Mouse (Mus musculus) liver, embryonic 16.5 days (tissue): Measurements from ENCODE around the gene Fnip2. TPM values are rescaled to one million over a fixed set of nuclear protein-coding genes. Genes with fewer than 3 reads are reported as not detected.
A peak's percentile ranks its signal among the peaks of the same experiment; 100 is the strongest.

Experiments used
- ATAC-seq: fragments of 200-750 bp; cut with Nextera tagmentation; 2 replicates; pipeline ENCODE4 v1.8.0; 2017; ENCODE audit warnings: low read depth, mild to moderate bottlenecking, moderate number of reproducible peaks, moderate library complexity
- H3K27ac ChIP-seq: fragments of 300-500 bp; sonication (generic); 2 replicates; pipeline ENCODE4 v1.5.1; 2014; ENCODE audit warnings: mild to moderate bottlenecking, low read length
- H3K27me3 ChIP-seq: fragments of 300-500 bp; sonication (generic); 2 replicates; pipeline ENCODE4 v1.6.1; 2014; ENCODE audit warnings: low read depth, low read length, mixed read lengths; ENCODE audit not compliant: control insufficient read depth, insufficient read depth
- H3K36me3 ChIP-seq: fragments of 300-500 bp; sonication (generic); 2 replicates; pipeline ENCODE4 v1.6.1; 2014; ENCODE audit warnings: mild to moderate bottlenecking; ENCODE audit not compliant: control insufficient read depth, insufficient read depth
- H3K4me1 ChIP-seq: fragments of 300-500 bp; sonication (generic); 2 replicates; pipeline ENCODE4 v1.6.1; 2014; ENCODE audit warnings: low read depth, low read length, mixed read lengths; ENCODE audit not compliant: control insufficient read depth
- H3K4me2 ChIP-seq: fragments of 300-500 bp; sonication (generic); 2 replicates; pipeline ENCODE4 v1.6.1; 2014; ENCODE audit warnings: low read depth, low read length, mixed read lengths
- H3K4me3 ChIP-seq: fragments of 300-500 bp; sonication (generic); 2 replicates; pipeline ENCODE4 v1.5.1; 2014; ENCODE audit warnings: low read depth, mild to moderate bottlenecking, low read length
- H3K9ac ChIP-seq: fragments of 300-500 bp; sonication (generic); 2 replicates; pipeline ENCODE4 v1.6.1; 2014; ENCODE audit warnings: low read depth, low read length
- H3K9me3 ChIP-seq: fragments of 300-500 bp; sonication (generic); replicated peaks from 2 replicates; pipeline ENCODE4 v1.6.1; 2016; ENCODE audit warnings: low read length; ENCODE audit not compliant: control insufficient read depth
- WGBS: fragments of 180-500 bp; shearing (Covaris S2); extraction: QIAGEN DNeasy Blood & Tissue Kit; methylation state at CpG from one replicate; pipeline ENCODE4 v1.1.7; 2014; ENCODE audit not compliant: insufficient replicate concordance; 5-methylcytosine and 5-hydroxymethylcytosine counted together
- polyA plus RNA-seq: library from polyadenylated mRNA; unstranded; fragments of >200 nt; fragmentation: Nextera tagmentation; extraction: Ambion mirVana; gene quantifications from 2 replicates; pipeline ENCODE4 v1.2.1, GENCODE M21; 2015

Fnip2 gene
- polyA plus RNA-seq, 1 experiment from 2014 or later: 3.5 TPM

DNA sequence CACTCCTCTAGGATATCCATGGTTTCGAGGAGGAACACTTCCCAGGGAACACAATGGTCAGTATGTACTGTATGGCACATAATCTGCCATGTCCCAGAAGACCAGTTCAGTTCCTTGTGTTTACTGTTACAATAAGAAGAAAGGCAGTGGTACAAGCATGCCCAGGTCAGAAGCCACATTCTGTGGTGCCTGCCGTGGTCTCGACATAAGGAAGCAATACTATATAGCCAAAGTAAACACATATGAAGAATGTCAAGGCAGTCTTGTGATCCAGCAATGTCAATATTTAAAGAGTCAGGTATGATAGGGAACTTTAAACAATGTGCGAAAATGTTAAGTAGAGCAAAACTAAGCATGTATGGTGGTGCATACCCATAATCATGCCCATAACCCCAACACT is 44.2 kb downstream of the Fnip2 start:
- Histone ChIP-seq H3K27ac (no peak overlapping the region), H3K27me3 (no peaks in the 10 kb centered on the region), H3K4me3 (no peak overlapping the region), H3K9me3 (no peaks in the 10 kb centered on the region), H3K36me3 (no peaks in the 10 kb centered on the region), H3K9ac (no peak overlapping the region), H3K4me2 (no peak overlapping the region), H3K4me1 (peaks cover 24% of the 10 kb centered on the region)
- no peak for ATAC-seq
- WGBS: 73% methylated on average over 4 of the region's 4 CpGs

DNA sequence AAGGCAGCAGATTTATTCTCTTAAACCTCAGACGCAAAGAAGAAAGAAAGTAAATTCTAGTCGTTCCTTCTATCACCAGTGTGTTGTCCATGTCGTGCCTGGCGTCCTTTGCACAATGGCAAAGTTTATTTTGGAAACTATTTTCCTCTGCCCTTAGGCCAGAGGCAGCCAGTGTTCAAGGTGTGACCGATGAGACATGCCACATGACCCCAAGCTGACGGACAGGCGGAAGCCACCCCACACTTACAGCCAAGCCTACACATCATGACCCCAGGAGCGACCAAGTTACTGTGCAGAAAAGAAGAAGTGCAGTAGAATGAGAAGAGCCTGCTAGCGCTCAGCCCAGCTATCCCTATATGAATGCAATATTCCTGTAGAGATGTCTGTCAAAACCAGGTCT is 47.7 kb downstream of the Fnip2 start:
- peaks cover 5% of the 10 kb centered on the region; the same call in 1 of the 2 replicates for H3K36me3 ChIP-seq

DNA sequence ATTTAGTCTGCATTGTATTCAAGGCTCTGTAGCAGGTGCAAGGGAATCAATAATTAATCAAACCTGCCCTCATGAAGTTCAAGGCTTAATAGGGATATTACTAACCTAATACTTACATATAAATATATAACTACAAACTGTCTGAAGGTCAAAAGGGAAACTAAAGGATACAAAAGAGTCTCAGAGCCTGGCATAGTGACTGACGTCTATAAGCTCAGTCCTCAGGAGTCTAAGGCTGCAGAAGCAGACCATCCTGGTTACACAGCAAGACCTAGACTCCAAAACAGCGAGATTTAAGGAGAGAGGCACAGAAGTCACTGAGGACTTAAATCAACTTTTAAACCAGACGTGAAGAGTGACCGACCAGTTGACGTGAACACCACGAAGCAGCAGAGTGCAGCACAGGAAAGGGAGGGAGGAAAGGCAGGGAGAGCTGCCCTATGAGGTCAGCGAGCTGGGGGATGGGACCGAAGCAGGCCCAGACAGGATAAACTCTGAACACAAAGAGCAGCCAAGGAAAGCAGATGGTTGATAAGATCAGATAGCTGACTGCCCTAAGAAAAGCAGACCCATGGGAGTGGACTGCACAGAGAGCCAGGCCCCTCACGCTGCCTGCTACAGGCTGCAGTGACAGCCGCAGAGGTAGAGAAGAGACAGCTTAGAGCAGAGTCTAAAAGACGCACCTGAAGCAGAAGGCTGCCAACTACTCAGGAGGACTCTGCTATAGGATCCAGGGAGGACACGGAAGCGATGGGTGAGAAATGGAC is 48.7 kb downstream of the Fnip2 start:
- Histone ChIP-seq H3K9ac (no peak overlapping the region), H3K4me2 (0 out of 2 replicates have a peak overlapping the region, but pooled peaks have one; percentile 8)
- WGBS: 27% methylated on average over 13 of the region's 13 CpGs

More for the DNA sequence above, 47.7 kb downstream of the Fnip2 start:
- Histone ChIP-seq H3K9ac (no peak overlapping the region), H3K27me3 (no peaks in the 10 kb centered on the region), H3K4me1 (peaks cover 15% of the 10 kb centered on the region), H3K4me2 (no peak overlapping the region), H3K9me3 (no peaks in the 10 kb centered on the region), H3K4me3 (no peak overlapping the region), H3K27ac (no peak overlapping the region)
- WGBS: 48% methylated on average over 9 of the region's 9 CpGs
- no peak for ATAC-seq

DNA sequence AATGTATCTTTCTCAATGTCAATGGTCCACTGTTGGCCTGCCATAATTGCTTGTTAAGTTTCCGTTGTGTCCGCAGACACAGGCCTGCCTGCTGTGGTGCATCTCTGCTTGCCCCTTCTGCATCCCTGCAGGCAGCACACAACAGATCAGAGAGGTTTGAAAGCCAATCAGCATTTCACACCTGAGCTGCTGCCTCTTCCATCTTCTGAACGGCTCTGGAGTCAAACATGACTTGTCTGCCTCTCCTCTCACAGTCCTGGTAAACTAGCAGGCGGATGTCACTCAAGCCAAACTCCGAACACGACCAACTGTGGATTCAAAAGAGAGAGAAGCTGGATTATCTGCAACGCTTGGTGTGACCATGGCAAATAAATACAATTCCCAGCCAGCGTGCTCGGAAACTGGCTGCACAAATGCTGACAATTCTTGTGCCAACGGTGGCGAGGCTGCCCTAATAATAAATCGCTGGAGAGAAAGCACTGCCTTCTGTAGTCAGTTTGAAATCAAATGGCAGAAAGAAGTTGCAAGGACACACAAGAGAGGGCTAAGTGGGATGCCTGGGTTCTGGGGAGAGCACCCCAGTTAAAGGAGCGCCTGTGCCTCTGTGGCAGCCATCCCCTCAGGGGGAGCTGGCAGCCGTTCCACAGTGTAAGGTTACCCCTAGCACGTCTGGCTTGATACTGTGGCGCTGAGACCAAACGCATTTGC is 49.6 kb downstream of the Fnip2 start:
- no peak overlapping the region for H3K4me3 ChIP-seq
- H3K4me2 ChIP-seq: no peak overlapping the region
- ATAC-seq: no peak
- H3K9me3 ChIP-seq: no peaks in the 10 kb centered on the region
- H3K9ac ChIP-seq: no peak overlapping the region
- peaks cover 6% of the 10 kb centered on the region; the same call in 1 of the 2 replicates for H3K36me3 ChIP-seq
- WGBS: 84% methylated on average over 17 of the region's 17 CpGs
- H3K27ac ChIP-seq: no peak overlapping the region
- no peaks in the 10 kb centered on the region for H3K27me3 ChIP-seq
- H3K4me1 ChIP-seq: peaks cover 15% of the 10 kb centered on the region

More for the DNA sequence above, 48.7 kb downstream of the Fnip2 start:
- Histone ChIP-seq H3K4me3 (no peak overlapping the region), H3K27me3 (no peaks in the 10 kb centered on the region), H3K27ac (no peak overlapping the region), H3K9me3 (no peaks in the 10 kb centered on the region), H3K4me1 (peaks cover 15% of the 10 kb centered on the region), H3K36me3 (peaks cover 6% of the 10 kb centered on the region; the same call in 1 of the 2 replicates)
- ATAC-seq: peak; percentile 52

DNA sequence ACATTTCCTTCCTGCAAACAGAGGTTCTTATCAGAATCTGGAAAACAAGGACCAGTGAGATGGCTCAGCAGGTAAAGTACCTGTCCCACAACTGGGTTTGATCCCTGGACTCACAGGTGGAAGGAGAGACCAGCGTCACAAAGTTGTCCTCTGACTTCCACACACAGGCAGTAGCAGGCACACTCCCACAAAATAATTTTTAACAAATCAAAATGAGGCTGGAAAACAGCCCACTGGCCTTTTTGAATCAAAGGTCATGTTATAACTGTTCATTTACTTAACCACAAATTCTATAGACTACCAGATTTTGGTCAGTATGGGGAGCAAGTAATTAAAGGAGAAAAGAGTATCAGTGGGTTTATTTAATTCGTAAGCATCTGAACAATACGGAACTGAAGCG is 50.6 kb downstream of the Fnip2 start:
- ATAC-seq: no peak
- H3K4me2 ChIP-seq: no peak overlapping the region
- H3K4me1 ChIP-seq: peaks cover 15% of the 10 kb centered on the region
- WGBS: 84% methylated on average over 4 of the region's 4 CpGs
- peaks cover 9% of the 10 kb centered on the region for H3K36me3 ChIP-seq
- no peaks in the 10 kb centered on the region for H3K27me3 ChIP-seq
- H3K27ac ChIP-seq: no peak overlapping the region
- H3K9ac ChIP-seq: no peak overlapping the region
- no peak overlapping the region for H3K4me3 ChIP-seq
- no peaks in the 10 kb centered on the region for H3K9me3 ChIP-seq

DNA sequence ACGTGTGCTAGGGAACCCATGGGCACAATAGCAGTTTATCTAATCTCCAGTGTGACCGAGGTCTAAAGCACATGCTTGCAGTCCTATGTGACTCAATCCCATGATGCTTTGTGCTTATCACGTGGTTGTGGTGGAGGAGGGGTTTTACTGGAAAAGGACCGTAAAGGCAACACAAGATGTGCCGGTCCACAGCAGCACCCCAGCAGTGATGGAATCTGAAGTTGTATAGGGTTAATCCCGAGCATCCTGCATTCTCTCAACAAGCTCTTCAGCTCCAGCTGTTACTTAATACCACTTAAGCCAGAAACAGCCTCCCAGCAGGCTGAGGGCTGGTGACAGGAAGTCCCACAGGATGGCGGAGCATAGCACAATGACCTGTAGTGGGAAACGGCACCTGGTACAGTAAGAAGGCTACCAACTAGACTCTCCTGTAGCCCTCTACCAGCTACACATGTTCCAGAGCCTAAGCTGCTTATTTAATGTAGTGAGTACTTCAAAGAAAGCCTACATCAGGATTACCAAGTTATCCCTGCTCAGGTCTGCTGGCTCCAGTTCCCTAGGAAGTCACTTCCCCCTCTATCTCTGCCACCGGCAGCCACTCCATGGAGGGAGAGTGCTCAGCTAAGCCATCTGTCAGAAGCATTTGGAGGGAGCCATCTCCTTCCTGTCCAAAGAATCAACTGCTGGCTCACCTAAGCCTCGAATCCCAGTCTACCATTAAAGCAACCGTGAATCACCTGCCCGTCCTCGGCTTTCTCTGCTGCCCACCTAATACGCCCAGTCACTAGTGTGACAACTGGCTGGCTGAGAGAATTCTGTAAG is 51.3 kb downstream of the Fnip2 start:
- Histone ChIP-seq H3K4me3 (no peak overlapping the region), H3K9ac (no peak overlapping the region), H3K4me2 (no peak overlapping the region), H3K9me3 (no peaks in the 10 kb centered on the region), H3K4me1 (peaks cover 15% of the 10 kb centered on the region), H3K27ac (no peak overlapping the region), H3K27me3 (no peaks in the 10 kb centered on the region), H3K36me3 (peaks cover 9% of the 10 kb centered on the region)
- peak; percentile 31 for ATAC-seq
- WGBS: 64% methylated on average over 14 of the region's 14 CpGs

DNA sequence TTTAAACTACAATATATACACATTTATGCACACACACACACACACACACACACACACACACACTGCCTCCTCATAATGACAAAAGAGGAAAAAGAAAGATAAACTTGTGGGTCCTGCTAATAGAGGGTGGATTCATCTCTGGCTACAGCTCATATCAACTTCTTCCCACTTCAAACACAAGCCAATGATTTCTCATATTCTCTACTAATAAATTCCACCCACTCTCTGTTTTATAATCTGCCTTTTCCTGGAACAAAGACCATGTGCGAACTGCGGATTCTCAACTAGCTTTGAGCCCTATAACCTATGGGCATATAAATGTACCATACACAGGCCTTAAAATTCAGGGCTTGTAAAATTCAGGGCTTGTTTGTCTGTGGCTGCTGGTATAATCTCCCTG is 53.3 kb downstream of the Fnip2 start:
- H3K27me3 ChIP-seq: no peaks in the 10 kb centered on the region
- H3K9ac ChIP-seq: no peak overlapping the region
- peaks cover 5% of the 10 kb centered on the region for H3K4me1 ChIP-seq
- H3K4me2 ChIP-seq: no peak overlapping the region
- no peaks in the 10 kb centered on the region for H3K9me3 ChIP-seq
- no peak overlapping the region for H3K27ac ChIP-seq
- peaks cover 9% of the 10 kb centered on the region for H3K36me3 ChIP-seq
- ATAC-seq: no peak
- whole genome bisulfite sequencing: 85% methylated on average over 2 of the region's 2 CpGs
- H3K4me3 ChIP-seq: no peak overlapping the region

DNA sequence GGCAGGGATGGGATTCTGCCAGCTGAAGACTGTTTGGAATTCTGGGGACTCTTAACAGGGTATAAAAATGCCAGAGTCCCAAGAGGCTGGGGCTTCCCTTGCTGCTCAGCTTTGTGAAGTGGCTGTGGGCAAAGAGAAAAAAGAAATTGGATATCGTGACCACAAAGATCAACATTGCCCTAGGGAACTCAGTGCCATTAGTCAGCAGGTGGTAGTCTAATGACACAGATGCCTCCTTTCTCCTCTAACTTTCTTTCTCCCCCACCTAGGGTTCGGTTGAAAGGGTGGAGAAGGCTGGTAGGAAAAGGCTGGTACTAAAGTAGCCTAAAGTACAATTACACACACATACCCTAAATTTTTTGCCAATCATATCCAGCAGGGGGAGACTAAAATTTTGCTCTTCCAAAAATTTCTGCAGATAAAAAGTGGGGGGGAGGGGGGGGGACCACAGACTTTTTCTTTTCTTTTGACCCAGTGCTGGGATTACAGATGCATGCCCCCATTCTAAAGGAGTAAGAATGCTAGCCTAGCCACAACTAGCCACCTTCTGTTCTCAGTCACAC is 66.3 kb downstream of the Fnip2 start:
- H3K36me3 ChIP-seq: peaks cover 22% of the 10 kb centered on the region
- no peak overlapping the region for H3K27ac ChIP-seq
- H3K4me2 ChIP-seq: no peak overlapping the region
- 77% methylated on average over 2 of the region's 2 CpGs for WGBS
- H3K4me1 ChIP-seq: no peaks in the 10 kb centered on the region
- ATAC-seq: no peak
- no peaks in the 10 kb centered on the region for H3K27me3 ChIP-seq
- no peak overlapping the region for H3K9ac ChIP-seq
- H3K9me3 ChIP-seq: no peaks in the 10 kb centered on the region
- no peak overlapping the region for H3K4me3 ChIP-seq
